Mouse (Mus musculus): ENCODE measurements around the gene Pls3.

Gene Pls3

GRCm38 (mm10) chrX:75874332-75875291 is at the start of gene Pls3:
Gene Pls3 (minus strand): TSS chrX:75875182.
- in situ Hi-C loops (cut with MboI, MseI) = no loop called here

DNA sequence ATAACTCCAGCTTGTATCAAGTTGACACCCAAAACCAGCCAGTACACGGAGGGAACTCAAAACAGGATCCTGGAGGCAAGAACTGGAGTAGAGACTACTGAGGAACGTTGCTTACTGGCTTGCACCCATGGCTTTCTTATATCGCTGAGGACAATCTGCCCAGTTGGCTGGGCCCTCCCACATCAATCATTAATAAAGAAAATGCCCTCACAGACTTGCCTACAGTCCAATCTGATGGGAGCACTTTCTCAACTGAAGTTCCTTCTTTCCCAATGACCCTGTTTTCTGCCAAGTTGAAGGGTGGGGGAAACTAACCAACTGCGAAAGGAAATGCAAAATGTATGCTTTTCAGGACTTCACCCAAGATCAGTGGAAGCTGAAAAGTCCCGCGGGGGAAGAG is 20.7 kb upstream of the Pls3 start:
- in situ Hi-C loops (cut with MboI, MseI) = no loop called here

GRCm38 (mm10) chrX:75875566-75875965 is 584 bp upstream of the Pls3 start:
- in situ Hi-C loops (cut with MboI, MseI) = no loop called here

DNA sequence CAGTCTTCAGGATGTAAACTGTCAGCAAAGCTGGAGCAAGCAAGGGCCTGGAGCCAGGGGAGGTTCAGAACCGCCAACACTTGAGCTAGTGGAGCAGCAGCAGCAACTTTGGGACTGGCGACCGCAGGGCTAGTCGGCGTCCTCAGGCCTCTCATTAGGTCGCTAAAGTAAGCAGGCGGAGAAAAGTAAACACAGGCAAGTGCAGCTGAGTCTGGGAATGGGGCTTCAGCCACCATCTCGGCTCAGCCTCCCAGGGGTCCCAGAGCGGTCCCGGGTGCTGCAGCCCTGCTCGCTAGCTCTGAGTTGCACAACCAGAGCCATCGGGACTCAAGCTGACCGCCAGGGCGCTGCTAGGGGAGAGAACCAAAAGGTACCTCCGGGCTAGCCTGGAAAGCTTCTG is 1.2 kb downstream of the Pls3 start:
- in situ Hi-C loops (cut with MboI, MseI) = no loop called here

DNA sequence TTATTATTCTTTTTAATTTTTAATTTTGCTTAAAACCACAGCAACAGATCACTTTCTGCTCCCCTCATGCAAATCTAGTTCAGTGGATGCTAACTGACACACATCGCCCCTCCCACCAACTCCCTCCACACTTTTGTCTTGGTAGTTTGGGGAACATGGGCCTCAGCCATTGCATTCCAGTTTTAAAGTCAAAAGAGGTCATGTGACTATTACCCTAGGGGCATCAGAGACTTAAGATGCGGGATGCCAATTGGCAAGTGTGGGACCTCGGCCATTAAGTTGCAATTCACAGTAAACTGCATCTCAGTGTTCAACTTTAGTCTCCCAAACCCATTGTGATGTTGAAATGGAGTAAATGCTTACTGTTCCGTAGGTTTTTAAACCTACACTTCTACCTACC is 1.7 kb downstream of the Pls3 start:
- in situ Hi-C loops (cut with MboI, MseI) = no loop called here

DNA sequence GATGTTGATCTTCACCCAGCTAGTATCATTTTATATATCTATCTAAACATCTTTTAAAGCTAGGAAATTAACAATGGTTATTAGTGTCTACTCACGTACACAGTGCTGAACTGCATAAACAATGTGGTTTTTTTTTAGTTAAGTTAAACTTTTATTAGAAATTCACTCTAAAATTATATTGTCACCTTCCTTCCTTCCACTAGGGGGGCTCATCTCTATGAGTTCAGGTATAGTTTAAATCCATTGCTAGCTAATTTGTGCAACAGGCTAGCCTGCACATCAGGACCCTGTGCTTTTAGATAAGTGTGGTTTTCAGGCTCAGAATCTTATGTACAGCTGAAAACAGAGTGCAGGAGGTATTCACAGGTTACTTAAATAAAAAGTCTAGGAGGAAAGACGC is 3.1 kb downstream of the Pls3 start:
- in situ Hi-C loops (cut with MboI, MseI) = no loop called here

DNA sequence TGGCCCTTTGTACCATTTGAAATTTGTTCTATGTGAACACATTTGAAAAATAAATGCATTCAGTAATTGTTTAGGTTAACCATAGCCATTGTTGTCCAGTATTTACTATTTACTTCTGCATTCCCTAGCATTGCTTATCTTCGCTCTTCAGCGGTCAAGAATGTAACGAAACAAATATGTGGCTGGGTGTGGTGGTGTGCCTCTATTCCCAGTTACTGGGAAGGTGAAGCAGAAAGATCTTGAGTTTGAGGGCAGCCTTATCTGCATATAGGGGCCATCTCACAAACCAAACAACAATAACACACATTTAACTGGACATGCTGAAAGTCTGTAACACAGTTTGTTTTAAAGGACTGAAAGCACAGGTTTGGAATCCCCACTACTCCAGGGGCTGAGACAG is 13.3 kb downstream of the Pls3 start:
- in situ Hi-C loops (cut with MboI, MseI) = no loop called here

DNA sequence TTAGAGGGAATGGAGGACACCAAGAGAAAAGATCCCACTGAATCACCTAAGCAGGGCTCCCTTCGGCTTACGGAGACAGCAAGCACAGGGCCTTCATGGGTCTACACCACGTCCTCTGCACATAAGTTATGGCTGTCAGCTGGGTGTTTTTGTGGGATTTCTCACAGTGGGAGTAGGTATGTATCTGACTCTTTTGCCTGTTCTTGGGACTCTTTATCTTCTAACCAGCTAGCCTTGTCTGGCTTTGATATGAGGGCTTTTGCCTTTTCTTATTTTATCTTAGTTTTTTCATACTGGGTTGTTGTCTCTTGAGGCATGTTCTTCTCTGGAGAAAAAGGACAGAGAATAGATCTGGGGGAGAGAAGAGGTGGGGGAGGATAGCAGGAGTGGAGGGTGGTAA is 20.7 kb downstream of the Pls3 start:
- in situ Hi-C loops (cut with MboI, MseI) = no loop called here

- in situ Hi-C loops (cut with MboI, MseI) = no loop called here
These were observed 30.7 kb downstream of the Pls3 start for GRCm38 (mm10) chrX:75844290-75844689.

DNA sequence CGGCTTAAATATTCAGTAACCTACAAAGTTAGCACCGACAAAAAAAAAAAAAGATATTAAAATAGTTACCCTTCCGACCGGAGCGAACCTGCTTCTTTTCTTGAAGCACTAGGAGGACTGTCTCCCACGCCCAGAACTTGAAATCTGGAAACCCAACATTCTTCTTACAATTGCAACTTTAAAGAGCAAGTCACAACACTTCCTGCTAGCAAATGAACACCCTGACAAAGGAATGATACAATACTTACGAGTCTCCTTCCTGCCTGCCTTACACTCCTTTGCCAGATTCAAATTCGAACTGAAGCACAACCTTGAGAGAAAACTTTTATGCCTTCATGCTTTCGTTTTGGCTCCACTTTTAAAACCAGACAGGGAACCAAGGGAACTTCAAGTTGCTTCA is 32.1 kb downstream of the Pls3 start:
- in situ Hi-C loops (cut with MboI, MseI) = no loop called here

DNA sequence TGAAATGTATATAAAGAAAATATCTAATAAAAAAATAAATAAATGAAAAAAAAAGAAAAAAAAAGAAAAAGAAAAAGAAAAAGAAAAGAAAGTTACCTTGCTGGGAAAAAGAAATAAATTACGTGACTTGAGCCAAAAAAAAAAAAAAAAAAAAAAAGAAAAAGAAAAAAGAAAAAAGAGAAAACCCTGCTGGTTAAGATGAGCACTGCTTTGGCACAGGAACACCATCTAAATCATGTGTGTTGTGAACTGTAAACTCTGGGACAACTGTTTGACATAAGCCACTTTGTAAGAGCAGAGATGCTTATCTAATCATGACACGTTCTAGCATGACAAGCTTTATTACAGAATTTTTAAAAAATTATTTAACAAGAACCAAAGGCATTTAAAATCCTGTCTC is 32.9 kb downstream of the Pls3 start:
- in situ Hi-C loops (cut with MboI, MseI) = no loop called here

GRCm38 (mm10) chrX:75840263-75840662 is 34.7 kb downstream of the Pls3 start:
- in situ Hi-C loops (cut with MboI, MseI) = no loop called here

GRCm38 (mm10) chrX:75834836-75835235 is 40.1 kb downstream of the Pls3 start:
- in situ Hi-C loops (cut with MboI, MseI) = no loop called here

- in situ Hi-C loops (cut with MboI, MseI) = no loop called here
These were observed 40.7 kb downstream of the Pls3 start for GRCm38 (mm10) chrX:75834286-75834685.

DNA sequence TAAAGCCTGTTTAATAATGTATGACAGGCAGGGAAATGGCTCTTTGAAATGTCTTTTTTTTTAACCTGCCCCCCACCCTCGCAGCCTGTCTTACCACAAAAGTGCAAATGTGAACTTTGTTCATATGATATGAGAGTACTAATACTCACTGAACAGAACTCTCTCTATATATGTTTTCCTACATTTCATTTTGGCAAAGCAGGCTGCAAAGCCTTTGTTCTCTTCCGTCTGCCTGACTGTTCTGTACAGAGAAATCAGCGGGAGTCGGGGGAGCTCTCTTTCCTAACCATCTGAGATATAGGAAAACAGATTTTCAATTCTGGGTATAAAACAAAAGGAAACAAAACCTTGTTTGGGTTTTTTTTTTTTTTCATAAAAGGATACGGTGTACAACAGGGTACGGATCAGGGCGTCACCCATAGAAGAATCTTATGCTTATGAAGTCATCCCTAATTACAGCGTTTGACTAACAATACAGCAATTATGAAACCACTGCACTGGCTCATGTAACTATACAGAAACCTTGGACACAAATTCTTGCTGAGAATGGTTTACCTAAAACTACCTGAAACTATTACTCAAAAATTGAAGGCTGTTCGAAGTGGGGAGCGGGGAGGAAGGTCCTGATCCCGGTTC is 41.9 kb downstream of the Pls3 start:
- in situ Hi-C loops (cut with MboI, MseI) = no loop called here

DNA sequence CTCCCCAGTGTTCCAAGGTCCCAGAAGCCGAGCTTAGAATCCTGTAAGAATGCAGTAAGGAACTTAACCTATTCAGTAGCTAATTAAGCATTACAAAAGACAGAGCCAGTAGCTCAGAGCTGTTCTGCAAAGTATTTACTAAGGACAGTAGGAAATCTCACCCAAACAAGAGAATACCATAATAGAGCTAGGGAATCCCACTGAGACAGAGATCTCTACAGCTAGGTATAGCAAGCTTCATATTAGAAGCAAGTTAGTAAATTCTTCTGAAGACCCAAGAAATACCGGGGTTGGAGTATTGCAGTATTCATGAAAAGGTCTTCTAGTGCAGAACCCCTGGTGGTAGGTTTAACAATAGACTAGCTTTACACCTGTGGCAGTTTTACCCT is 45.1 kb downstream of the Pls3 start:
- in situ Hi-C loops (cut with MboI, MseI) = no loop called here

DNA sequence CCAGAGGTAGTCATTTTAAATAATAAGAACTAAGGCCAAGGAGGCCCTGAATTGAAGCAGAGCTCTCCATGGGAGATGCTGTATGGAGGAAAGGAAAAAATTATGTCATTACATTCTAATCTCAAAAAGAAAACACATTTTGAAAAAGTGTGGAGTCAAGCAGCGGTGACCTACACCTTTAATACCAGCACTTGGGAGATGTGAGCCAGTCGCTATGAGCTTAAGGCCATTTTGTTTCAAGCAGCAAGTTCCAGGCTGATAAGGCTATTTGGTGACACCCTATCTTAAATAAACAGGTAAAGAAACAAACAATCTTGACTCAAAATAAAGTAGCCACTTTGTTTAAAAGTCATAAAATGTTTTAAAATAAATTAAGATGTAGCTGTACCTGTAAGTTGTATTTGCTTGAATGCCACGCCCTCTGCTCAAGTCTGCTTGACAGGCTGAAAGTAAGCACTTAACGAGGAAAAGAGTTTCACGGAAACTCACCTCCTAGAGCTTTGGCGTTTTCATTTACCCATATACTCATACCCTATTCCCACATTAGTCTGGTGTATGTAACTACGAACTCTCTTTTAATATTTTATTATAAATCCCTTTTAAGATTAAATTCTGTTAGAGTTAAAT is 45.6 kb downstream of the Pls3 start:
- in situ Hi-C loops (cut with MboI, MseI) = no loop called here

- in situ Hi-C loops (cut with MboI, MseI) = no loop called here
These were observed 56.2 kb downstream of the Pls3 start for GRCm38 (mm10) chrX:75818647-75819271.

- in situ Hi-C loops (cut with MboI, MseI) = no loop called here
These were observed 60.0 kb downstream of the Pls3 start for GRCm38 (mm10) chrX:75814958-75815357.

DNA sequence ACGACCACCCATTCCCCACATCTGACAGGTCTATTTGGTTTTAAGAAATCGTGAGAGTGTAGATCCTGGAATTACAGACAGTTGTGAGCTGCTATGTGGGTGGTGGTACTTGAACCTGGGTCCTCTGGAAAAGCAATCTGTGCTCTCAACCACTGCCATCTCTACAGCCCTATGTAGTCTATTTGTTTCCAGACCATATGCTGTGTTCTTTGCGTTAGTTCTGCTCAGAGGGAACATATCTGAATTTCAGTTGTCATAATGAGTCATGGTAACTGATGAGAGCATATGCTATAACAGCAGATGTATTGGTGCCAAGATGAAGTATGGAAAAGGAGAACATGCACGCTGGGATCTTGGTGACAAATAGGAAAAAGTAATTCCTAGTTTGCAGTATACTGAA is 60.9 kb downstream of the Pls3 start:
- in situ Hi-C loops (cut with MboI, MseI) = no loop called here

GRCm38 (mm10) chrX:75796583-75796982 is 78.4 kb downstream of the Pls3 start:
- in situ Hi-C loops (cut with MboI, MseI) = no loop called here

DNA sequence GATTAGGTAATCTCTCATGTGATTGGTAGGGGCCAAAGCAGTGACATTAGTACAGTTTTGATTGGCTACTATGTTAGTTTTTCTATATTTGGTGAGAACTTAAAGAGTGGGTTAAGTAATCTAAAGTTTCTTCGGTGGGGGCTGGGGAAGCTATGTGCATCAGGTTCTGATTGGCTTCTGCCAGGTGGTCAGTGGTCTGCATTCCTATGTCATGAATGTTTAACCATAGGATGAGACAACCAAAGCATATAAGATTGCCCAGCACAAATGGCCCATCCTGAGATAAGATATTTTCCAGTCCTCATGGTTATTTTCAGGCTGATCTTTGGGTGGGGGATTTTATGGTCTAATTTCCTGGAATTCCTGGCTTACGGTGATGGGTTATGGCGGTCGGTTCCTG is 95.2 kb downstream of the Pls3 start:
- in situ Hi-C loops (cut with MboI, MseI) = no loop called here

Data from regulatory T cell (primary cell).